8 mouse cellular contexts compared by ENCODE assay signal in genomic region chr5:115538693-115539043, GRCm38 (mm10). TPM values are rescaled to one million over a fixed set of nuclear protein-coding genes. Genes with fewer than 3 reads are reported as not detected.
DNase-seq lines count a peak whose midpoint lies in the region; ATAC-seq lines count a peak whose summit lies in the region.

No protein-coding gene starts in this region.

- peak overlapping the region; percentile 10; the same call in 1 of the 2 replicates for H3K4me2 ChIP-seq in hindbrain, embryonic 15.5 days

- no peak overlapping the region for H3K9ac ChIP-seq in hindbrain, embryonic 15.5 days

- no peaks in the 10 kb centered on the region for H3K27me3 ChIP-seq in hindbrain, embryonic 15.5 days

- H3K4me1 ChIP-seq in hindbrain, embryonic 15.5 days (replicated peaks): peaks cover 33% of the 10 kb centered on the region

- no peaks in the 10 kb centered on the region for H3K36me3 ChIP-seq in hindbrain, embryonic 15.5 days

- H3K27ac ChIP-seq in hindbrain, embryonic 15.5 days (replicated peaks): no peak overlapping the region

- peak; percentile 95 for DNase-seq in NIH3T3 (ENCODE audit: low read depth)
- peak; percentile 98 for DNase-seq in cerebellum, postnatal 14 days
- peak; percentile 90 to 94 for DNase-seq in frontal cortex, postnatal 36 days (ENCODE audit: low spot score in 2 of 2)
- DNase-seq in left cerebral cortex, adult 11 months (ENCODE audit: low spot score): peak; percentile 68
- DNase-seq in lung, postnatal 4 days: peak; percentile 90 to 95
- DNase-seq in retina, postnatal 1 day: peak; percentile 90
- peak; percentile 86 to 87 for DNase-seq in urinary bladder, adult 18-20 months (ENCODE audit: low spot score in 2 of 2)

- H3K4me3 ChIP-seq in hindbrain, embryonic 15.5 days: no peak overlapping the region

- 1% methylated on average over 11 of the region's 12 CpGs for WGBS in hindbrain, embryonic 15.5 days

- ATAC-seq in hindbrain, embryonic 15.5 days (ENCODE audit: low FRiP score, low read depth): peak; percentile 83

- no peaks in the 10 kb centered on the region for H3K9me3 ChIP-seq in hindbrain, embryonic 15.5 days

RNA-seq across cellular contexts. Expression of gene Rplp0, which starts 20.6 kb away (rescaled TPM):
- polyA plus RNA-seq in hindbrain, embryonic 15.5 days (2015; fragmentation: Nextera tagmentation; extraction: Ambion mirVana): 801 and 847 TPM in 2 replicates

RNA-seq across cellular contexts. Expression of gene Gcn1l1, which starts 26.4 kb away (rescaled TPM):
- 40.6 and 44.4 TPM in 2 replicates for polyA plus RNA-seq in hindbrain, embryonic 15.5 days (2015; fragmentation: Nextera tagmentation; extraction: Ambion mirVana)

RNA-seq across cellular contexts. Expression of gene Pxn, which starts 32.2 kb away (rescaled TPM):
- 22.0 and 24.3 TPM in 2 replicates for polyA plus RNA-seq in hindbrain, embryonic 15.5 days (2015; fragmentation: Nextera tagmentation; extraction: Ambion mirVana)

RNA-seq across cellular contexts. Expression of gene Sirt4, which starts 54.1 kb away (rescaled TPM):
- 27.3 and 32.2 TPM in 2 replicates for polyA plus RNA-seq in hindbrain, embryonic 15.5 days (2015; fragmentation: Nextera tagmentation; extraction: Ambion mirVana)
